Mouse (Mus musculus) heart, postnatal 25 days (tissue): ENCODE measurements at regions not wholly inside any gene's neighbourhood (a gene's known extent, or its start where the extent isn't known, plus 50 kb on each side); places are given as distances from the start of the nearest gene placed in this dataset.
"Not testable (repeated sequence)": the region's sequence is repeated elsewhere in the genome, so short reads cannot be mapped to it uniquely, and the experiment has no call there.

Experiments
- DNase-seq: peaks from one replicate; pipeline ENCODE4 v3.0.0; 2022; ENCODE audit warnings: low spot score
- intact Hi-C: fragments of 180-260 bp; cut with DNase I; formaldehyde crosslinking; loops from one replicate; pipeline ENCODE4 v1.15.1; 2025

GRCm38 (mm10) chr13:10909122-10909751 is 548.6 kb upstream of the Chrm3 start:
- intact Hi-C loops = no loop called here
- DNase-seq = no peak

GRCm38 (mm10) chr13:10867864-10868263 is 507.2 kb upstream of the Chrm3 start:
- DNase-seq = no peak
- intact Hi-C loops = no loop called here

- DNase-seq, intact Hi-C loops: not testable (repeated sequence)
These were observed 495.4 kb upstream of the Chrm3 start for GRCm38 (mm10) chr13:10855947-10856561.

- intact Hi-C loops = no loop called here
- DNase-seq = no peak
These were observed 484.6 kb upstream of the Chrm3 start for GRCm38 (mm10) chr13:10845212-10845611.

GRCm38 (mm10) chr13:10799351-10799913 is 438.8 kb upstream of the Chrm3 start:
- DNase-seq = no peak
- intact Hi-C loops = loop anchor here (5.0 kb wide), 1 partner anchor 763 kb away; no protein-coding TSS in a partner anchor
